Mouse (Mus musculus) A20 (cell line): ENCODE results near the gene Nuak2.
A peak's percentile ranks its signal among the peaks of the same experiment; 100 is the strongest.
"Not testable (repeated sequence)": the region's sequence is repeated elsewhere in the genome, so short reads cannot be mapped to it uniquely, and the experiment has no call there.

Experiments used
- DNase-seq: peaks from one replicate; pipeline ENCODE4 v3.0.0-alpha.2; 2011; ENCODE audit warnings: low read depth, low spot score

The Nuak2 gene

DNA sequence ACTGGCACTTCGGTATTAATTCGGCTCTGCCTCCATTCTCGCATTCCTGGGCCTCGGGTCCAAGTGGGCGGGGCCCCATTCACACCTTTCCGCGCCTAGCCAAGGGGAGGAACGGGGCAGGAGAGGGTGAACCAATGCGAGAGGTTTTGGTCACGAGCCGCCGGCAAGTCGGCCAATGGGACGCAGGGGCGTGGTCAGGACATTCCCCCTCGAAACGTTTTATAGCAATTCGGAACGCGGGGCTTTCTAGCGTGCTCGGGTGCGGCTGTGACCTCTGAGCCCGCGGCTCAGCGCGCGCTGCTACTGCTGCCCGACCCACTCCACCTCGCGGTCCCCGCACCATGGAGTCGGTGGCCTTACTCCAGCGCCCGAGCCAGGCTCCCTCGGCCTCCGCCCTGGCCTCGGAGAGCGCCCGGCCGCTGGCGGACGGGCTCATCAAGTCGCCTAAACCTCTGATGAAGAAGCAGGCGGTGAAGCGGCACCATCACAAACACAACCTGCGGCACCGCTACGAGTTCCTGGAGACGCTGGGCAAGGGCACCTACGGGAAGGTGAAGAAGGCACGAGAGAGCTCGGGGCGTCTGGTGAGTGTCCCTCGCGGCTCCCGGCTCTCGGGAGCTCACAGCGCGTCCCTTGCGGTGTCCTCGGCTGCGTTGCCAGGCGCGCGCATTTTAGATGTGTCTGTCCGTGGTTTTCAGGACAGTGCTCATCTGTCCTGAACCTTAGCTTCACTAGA is at the start of gene Nuak2:
Gene Nuak2 (plus strand): TSS at position 238 of the 736 bp plus-strand sequence.
- peak; percentile 94 for DNase-seq

DNA sequence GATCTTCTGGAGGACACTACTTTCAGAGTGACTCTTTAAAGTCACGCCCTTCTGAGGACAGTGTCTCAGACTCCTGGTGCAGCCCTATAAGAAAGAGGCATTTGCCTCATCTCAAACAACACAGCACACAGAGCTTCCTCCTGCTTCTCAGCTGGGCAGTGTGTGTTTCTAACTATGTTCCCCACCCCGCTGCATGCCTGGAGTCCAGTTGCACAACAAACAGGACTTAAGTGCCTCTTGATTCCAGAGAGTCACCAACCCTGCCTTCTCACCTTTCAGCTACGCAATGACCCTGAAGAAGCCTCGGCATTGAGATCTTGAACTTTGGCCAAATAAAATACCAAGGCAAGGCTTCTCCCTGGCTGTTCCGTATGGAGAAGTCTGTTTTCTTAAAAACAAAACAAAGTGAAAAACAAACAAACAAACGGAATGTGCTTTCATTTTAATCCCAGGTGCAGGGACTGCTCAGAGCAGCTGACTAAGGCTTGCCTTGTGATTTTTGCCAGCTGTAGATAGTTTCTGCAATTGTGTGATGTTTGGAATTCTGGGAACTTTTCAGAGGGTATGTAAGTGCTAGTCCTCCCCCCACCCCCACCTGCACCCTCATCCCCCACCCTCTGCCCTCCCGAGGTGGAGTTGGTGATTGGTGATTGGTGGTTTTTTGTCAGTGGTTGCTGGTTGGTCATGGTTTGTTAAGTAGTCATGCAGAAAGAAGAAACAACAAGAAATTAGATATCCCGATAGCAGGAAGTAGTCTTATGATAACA is 49.0 kb upstream of the Nuak2 start:
- no peak for DNase-seq

DNA sequence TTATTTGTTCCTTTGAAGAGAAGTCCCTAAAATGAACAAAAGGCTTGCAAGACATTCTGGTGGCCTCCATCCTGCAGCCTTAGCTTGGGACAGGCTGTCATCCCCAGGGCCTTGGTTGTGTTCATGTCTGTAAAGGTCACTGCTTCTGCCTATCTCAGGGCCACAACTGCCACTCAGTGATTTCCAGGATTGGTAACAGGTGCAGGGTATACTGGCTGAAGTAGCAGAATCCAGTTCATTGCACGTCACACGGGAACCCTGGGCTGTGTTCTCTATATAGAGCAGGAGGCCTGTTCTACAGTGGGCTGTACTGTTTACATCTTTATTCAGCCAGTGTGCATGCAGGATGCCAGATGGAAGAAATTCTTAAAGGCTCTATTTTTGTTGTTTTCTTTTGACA is 48.0 kb upstream of the Nuak2 start:
- DNase-seq, result no peak

DNA sequence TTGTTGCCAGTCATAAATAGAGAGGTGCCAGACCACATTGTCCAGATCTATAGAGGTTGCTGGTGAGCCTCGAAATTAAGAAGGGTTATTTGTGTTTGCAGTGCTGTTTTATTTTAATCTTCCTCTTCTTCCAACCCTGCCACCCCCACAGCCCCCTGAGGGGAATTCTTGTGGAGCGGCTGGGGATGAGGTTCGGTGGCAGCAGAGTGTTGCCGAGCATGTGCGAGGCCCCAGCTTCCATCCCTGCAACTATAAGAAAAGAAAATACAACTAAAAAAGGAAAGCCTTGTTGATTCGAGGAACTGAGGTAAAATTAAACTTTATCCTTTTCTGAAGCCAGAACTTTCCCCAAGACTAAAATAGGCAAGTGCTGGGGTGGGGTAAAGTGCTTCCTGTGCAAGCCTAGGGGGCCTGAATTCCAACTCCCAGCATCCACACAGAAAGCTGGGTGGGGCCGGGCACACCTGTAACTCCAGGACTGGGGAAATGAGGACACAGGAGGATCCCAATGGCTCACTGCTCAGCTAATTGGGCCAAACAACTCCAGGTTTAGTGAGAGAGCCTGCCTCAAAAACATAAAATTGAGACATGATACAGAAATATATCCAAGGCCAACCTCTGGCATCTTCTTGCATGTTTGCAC is 47.4 kb upstream of the Nuak2 start:
- DNase-seq, result no peak

DNA sequence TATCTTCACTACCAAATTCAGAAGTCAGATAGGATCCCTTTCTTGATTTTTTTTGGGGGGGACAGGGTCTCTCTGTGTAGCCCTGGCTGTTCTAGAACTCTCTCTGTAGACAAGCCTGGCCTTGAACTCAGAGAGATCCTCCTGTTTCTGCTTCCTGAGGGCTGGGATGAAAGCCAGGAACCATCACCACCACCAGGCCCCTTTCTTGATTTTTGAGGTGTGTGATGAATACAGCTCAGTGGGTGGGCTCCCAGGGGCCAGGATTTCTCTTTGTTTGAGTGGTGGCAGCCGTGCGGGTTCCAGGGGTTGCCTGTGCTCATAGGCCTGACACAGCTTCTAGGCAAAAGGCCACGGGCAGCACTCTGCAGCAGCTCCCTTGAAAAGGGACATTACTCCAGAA is 44.7 kb upstream of the Nuak2 start:
- DNase-seq, result no peak

DNA sequence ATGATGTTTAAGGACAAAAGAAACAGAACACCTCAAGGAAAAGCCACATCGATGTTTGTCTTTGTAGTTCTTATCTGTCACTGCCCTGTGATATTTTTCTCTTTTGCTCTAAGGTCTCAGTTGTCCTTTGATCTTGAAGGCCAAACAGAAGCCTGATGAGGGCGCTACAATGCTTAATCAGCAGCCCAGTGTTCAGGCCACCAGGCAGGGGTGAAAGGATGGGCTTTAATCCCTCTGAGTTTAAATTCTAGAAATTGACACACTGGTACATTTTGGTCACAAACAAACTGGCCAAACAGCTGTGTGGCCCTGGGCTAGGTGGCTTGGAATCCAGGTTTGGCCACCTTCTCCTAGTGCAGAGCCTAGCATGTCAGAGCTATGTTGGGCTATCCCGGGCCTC is 39.2 kb upstream of the Nuak2 start:
- no peak for DNase-seq

DNA sequence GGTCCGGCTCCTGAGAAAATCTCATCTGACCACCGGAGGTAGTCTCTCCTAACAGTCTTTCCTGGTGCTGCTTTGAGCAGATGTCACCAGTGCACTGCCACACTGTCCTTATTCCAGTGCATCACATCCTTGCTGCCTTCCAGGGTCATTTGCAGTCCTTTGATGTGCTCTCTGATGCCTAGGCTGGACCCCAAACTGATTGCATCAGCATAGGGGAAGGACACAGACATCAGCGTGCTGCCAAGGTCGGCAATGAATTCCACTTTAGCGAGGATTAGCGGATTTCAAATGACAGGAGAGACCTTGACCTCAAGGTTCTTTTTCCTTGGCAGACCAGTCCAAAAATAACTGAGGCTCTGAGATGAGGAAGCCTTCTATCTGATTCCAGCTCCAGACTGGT is 38.8 kb upstream of the Nuak2 start:
- no peak for DNase-seq

DNA sequence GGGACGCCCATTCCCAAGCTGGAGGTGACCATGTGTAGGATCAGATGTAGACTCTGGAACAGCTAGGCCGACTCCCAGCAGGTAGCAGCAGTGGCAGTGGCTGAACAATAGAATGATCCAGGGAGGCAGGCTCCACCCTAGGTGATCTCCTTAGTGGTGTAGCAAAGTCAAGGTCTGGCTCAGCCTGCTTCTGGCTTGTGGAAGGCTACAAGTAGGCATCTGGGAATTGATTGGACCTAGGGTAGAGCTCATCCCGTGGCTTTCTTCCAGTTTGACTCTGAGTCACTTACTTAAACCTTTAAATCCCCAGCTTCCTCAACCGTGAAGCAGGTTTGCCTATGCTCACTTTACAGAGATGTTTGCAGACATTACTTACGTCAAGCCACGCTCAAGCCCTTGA is 35.3 kb upstream of the Nuak2 start:
- DNase-seq, result not testable (repeated sequence)

DNA sequence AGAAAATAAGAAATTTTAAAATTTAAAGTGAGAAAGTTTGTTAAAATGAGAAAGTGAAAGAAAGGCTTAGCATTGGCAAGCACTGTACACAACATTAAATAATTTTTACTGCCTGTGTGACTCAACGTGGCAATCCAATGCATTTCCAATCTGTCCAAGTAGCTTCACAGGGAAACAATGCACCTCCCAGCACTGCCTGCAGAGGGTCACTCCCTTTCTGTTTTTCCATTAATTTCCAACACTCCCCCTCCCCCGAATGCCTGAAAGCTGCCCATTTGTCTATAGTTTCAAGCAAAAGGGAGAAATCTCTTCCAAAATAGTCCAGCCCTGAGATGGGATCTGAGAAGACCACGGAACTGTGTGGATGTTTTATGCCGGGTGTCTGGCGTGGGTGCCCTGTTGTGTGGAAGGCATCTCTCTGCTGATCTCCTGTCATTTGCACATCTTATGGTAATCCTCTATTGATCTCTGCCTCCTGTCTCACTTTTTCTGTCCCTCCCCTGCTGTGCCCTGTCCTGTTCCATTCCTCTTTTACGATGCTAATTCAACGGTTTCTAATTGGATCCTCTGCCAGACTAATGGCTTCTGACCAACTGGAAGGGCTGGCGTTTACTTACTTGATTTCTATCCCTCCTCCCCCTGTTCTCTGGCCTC is 34.3 kb upstream of the Nuak2 start:
- no peak for DNase-seq

DNA sequence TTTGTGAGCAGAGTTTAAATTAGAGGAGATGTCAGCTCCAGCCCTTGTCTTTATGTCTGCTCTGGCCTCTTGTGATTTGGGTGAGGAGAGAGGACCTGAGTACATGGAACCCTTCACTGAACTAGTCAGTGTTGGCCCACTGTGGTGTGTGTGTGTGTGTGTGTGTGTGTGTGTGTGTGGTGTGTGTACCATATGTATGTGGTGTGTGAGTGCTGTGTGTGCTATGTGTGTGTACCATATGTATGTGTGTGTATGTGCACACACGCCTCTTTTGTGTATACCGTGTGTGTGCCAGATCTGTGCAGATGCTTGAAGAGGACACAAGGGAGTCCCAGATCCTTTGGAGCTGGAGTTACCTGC is 33.8 kb upstream of the Nuak2 start:
- no peak for DNase-seq

DNA sequence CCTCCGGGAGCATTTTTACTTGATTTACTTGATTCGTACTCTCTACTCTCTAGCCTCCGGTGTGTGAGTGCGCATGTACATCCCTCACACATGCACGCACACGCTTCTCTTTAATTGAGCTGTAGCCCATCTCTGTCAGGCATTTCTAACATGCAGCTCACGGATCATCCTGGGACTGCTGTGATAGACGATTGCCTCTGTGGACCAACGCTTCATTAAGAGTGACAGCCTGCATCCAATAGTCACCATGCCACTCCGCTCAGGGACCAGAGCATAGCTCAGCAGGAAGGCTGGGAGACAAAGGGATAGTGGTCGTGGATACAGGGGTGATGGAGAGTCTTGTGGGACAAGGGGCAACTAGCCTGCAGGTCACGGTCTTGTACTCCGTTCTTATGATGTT is 32.9 kb upstream of the Nuak2 start:
- no peak for DNase-seq

DNA sequence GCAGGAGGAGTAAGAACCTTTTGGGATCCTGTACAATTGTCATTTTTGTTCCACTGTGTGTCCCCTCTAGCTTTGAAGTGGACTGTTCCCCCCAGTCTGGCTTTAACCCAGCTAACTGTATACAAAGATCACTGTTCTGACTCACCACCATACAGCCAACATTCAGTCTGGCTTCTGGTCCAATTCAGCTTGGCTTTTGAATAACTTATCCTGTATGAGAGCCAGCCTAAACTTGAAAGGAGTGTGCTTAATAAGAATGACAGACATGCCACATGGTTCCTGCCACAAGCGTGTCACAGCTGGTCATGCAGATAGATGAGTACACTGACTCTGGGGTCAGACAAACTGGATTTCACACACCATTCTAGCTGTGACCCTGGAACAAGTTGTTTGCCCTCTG is 29.2 kb upstream of the Nuak2 start:
- DNase-seq, result no peak

DNA sequence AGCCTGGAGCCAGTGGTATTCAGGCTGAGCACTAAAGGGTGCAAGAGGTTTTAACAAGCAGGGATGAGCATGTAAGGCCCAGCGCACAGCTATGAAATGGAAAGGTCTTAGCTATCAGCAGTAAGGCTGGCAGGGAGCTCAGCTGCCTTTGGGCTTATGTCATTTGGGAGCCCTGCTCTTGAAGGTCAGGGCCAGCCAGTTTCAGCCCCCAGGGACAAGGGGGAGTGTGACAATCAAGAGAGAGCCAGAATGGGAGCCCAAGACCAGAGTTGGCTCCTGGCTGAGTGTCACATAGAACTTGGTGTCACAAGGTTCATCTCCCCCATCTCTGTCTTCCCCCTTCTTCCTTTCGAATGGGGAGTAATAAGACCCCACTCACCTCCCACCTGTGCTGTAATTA is 28.5 kb upstream of the Nuak2 start:
- no peak for DNase-seq

DNA sequence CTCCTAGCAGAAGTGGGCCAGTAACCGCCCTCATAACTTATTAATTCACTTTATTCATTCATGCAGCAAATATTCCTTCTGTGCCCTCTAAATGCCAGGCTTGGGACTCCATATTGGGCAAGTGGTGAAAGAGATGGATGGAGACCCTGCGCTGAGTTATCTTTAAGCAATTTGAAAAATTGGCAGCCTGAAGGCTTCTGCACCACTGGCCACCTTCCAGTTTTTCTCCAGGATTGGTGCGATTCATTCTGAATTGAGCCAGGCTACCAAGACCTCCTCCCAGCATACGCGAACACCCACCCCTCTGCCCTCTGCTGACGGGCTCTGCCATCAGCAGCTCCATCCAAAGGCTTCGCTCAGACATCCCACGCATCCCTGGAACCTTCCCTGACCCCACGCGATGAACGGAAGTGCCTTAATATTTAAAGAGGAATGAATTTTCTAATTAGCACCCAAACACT is 27.9 kb upstream of the Nuak2 start:
- DNase-seq, result no peak

DNA sequence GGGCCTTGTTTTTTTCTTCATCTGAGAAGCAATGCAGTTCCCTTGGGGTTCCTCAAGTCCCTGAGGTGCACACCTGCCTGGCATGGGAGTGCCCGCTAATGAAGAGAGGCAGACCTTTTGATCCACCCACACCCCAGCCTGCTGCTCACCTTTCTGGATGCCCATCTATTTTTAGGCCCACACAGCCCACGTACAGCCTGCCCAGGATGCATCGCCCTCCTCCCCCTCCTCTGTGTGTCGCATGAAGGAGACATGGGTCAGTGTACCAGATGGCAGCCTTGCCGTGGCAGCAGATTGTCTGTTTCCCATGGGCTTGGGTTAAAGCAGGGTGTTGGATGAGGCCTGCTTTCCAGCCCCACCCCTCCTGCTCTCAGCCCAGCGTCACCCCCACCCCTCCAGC is 26.0 kb upstream of the Nuak2 start:
- DNase-seq, result peak; percentile 14

DNA sequence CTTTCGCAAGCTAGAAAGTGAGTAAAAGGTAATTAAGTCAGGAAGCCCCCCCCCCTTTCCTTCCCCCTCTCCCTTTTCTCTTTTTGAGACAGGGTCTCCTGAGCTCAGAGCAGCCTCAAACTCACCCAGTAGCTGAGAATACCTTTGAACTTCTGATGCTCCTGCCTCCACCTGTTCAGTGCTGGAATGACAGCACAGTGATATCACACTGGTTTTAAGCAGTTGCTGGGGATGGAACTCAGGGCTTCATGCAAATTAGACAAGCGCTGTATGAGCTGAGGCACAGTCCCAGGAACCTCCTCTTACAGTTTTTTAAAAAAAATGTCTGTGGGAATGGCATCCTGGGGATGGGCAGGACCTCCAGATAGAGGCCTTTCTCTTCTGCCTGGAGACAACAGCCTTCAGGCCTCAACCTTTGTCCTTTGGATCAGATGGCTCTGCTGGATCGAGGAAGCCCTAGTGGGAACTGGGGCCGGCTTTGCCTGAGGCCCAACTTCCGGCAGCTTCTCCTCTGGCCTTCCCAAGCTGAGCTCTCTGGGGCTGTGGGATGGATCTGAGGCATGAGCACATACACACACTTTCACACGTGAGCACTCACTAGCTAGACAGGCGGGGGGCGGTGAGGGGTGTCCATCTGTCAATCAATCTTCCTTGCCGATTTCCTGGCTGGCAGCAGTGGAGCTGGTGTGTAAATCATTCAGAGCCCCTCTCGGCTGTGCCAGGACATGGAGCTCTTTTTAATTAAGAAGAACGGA is 24.8 kb upstream of the Nuak2 start:
- no peak for DNase-seq

DNA sequence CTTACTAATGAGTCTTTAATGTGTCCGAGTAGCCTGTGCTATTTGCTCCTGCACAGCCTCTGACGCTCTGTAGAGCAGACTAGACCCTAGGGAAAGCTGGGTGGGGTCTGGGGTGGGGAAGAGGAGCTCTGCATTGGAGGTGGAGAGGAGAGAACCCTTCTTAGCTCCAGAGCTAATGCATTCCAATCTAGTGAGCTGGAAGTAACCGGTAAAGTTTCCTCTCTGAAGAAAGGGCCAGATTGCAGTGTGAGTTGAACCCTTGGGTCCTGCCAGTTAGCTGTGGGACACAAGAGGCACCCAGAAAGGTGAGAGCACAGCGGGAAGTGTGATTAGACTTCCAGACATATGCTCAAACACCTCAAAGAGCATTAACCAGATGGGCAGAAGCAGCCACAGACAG is 24.2 kb upstream of the Nuak2 start:
- no peak for DNase-seq

DNA sequence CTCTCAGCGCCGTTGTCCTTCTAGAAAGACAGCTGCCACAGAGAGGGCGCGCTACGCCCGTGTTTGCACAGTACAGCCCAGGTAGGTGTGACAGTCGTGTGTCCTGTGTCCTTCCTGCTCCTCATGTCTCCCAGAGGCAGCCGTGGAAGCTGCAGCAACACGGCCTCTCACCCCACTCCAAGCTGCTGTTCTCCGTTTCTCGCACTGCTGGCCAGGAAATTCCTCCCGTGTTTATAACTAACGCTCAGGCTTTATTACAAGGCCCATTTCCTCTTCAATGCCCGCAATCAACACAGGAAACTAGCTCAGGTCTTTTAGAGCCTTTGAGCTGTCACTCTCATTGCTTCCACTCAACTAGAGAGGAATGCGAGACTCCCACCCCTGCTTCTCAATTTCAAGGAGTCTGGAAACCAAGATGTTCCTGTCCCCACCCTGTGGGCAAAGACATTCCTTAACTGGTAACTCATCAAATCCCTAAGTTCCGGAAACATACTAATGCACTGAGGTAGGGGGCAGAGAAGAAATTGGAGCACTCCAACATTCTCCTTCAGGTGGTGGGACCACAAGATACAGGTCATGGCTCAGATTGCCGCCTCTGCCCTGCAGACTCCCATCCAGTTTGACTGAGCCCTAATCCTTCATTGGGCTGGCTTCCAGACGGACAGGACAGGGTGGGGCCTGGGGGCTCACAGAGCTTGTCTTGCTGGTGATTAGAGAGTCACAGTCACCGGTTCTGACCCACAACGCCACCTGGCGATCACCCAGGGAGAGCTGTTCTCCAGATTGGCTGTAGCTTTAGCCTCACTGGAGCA is 23.4 kb upstream of the Nuak2 start:
- peak; percentile 24 for DNase-seq

DNA sequence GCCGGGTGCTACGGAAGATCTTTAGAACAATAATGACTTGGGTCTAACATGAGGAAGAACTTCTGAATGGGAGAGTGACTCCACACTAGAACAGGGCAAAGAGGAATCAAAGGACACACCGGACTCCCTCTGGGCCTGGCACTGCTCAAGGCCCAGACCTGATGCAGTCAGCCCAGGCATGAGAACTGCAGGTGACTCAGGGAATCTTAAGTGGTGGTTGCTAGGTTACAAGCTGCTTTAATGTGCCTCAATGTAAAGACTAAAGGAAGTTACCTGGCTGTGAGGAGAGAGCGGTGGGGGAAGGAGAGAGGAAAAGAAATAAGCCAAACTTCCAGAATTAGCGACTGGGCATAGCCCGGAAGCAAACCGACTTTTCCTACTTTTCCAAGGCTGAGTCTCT is 20.4 kb upstream of the Nuak2 start:
- no peak for DNase-seq

DNA sequence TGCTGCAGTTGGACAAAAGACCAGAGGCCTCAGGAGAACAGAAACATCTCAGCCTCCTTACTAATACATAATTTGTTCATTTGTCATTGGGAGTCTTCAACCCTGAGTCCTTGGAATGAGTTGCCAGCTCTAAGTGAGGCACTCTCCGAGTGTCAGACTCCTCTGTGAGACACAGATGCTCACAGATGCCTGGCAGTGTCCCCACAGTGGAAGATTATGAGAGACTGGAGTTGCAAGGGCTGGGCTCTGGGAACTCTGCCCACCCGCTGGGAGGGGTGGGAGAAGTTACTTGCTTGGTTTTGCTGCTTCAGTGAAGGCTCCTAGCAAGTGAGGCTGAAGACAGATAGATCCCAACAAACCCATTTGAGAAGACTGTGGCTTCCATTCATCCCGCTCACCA is 19.9 kb upstream of the Nuak2 start:
- DNase-seq, result no peak

DNA sequence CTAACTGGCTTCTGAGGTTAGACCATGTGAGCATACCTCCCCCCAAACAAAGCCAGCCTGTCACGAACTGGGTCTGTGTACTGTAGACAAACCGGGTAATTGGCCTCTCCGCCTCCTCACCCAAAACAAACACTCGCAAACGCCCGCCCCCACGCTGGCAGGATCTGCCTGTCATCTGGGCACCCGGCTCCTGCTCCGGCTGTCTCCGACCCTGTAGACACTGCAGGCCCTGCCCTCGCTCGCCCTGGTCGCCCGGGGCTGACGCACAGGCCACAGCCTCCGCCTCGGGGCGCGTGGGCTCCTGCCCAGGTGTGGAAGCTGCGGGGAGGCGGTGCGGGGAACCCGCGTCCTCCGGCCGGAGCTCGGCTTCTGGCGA is 17.5 kb upstream of the Nuak2 start, which contains the start of gene Klhdc8a:
Gene Klhdc8a (plus strand): TSS at position 202 of the 376 bp plus-strand sequence.
- no peak for DNase-seq
